Mouse (Mus musculus) hindbrain, embryonic 12.5 days (tissue): ENCODE results near the gene Sept4. TPM values are rescaled to one million over a fixed set of nuclear protein-coding genes. Genes with fewer than 3 reads are reported as not detected.

Source experiments
- ATAC-seq: fragments of 200-750 bp; cut with Nextera tagmentation; 2 replicates; pipeline ENCODE4 v1.8.0; 2017; ENCODE audit warnings: moderate TSS enrichment; ENCODE audit not compliant: low FRiP score
- H3K27ac ChIP-seq: fragments of 300-500 bp; sonication (generic); 2 replicates; pipeline ENCODE4 v1.5.1; 2016; ENCODE audit warnings: mild to moderate bottlenecking
- H3K27me3 ChIP-seq: fragments of 300-500 bp; sonication (generic); 2 replicates; pipeline ENCODE4 v1.6.1; 2016; ENCODE audit warnings: mild to moderate bottlenecking
- H3K36me3 ChIP-seq: fragments of 300-500 bp; sonication (generic); 2 replicates; pipeline ENCODE4 v1.6.1; 2016; ENCODE audit warnings: mild to moderate bottlenecking
- H3K4me1 ChIP-seq: fragments of 300-500 bp; sonication (generic); 2 replicates; pipeline ENCODE4 v1.6.1; 2016
- H3K4me2 ChIP-seq: fragments of 300-500 bp; sonication (generic); replicated peaks from 2 replicates; pipeline ENCODE4 v1.6.1; 2016; ENCODE audit warnings: mild to moderate bottlenecking
- H3K4me3 ChIP-seq: fragments of 300-500 bp; sonication (generic); 2 replicates; pipeline ENCODE4 v1.5.1; 2016; ENCODE audit warnings: mild to moderate bottlenecking
- H3K9ac ChIP-seq: fragments of 300-500 bp; sonication (generic); 2 replicates; pipeline ENCODE4 v1.6.1; 2016; ENCODE audit warnings: mild to moderate bottlenecking, moderate library complexity
- H3K9me3 ChIP-seq: fragments of 300-500 bp; sonication (generic); replicated peaks from 2 replicates; pipeline ENCODE4 v1.6.1; 2016; ENCODE audit warnings: mild to moderate bottlenecking
- whole genome bisulfite sequencing: fragments of 180-500 bp; shearing (Covaris S2); methylation state at CpG from one replicate; pipeline ENCODE4 v1.1.7; 2016; 5-methylcytosine and 5-hydroxymethylcytosine counted together
- polyA plus RNA-seq: library from polyadenylated mRNA; unstranded; fragments of >200 nt; fragmentation: Nextera tagmentation; extraction: Ambion mirVana; gene quantifications from 2 replicates; pipeline ENCODE4 v1.2.1, GENCODE M21; 2016

Sept4 gene
- polyA plus RNA-seq, 1 experiment from 2014 or later, result 13.1 TPM

GRCm38 (mm10) chr11:87615551-87615950 lies 46.8 kb downstream of the Sept4 start:
- H3K9ac ChIP-seq, result no peak overlapping the region
- no peak overlapping the region for H3K27ac ChIP-seq
- no peak overlapping the region for H3K4me2 ChIP-seq
- no peak overlapping the region for H3K4me3 ChIP-seq
- H3K36me3 ChIP-seq, result peaks cover 81% of the 10 kb centered on the region
- no peak for ATAC-seq
- 92% methylated on average over 5 of the region's 5 CpGs for WGBS
- H3K9me3 ChIP-seq, result 0 out of 2 replicates have a peak, but pooled peaks cover 6% of the 10 kb centered on the region
- no peaks in the 10 kb centered on the region for H3K27me3 ChIP-seq
- H3K4me1 ChIP-seq, result no peaks in the 10 kb centered on the region

- 97% methylated on average over 2 of the region's 2 CpGs for WGBS
- ATAC-seq, result no peak
- H3K4me2 ChIP-seq, result no peak overlapping the region
- no peak overlapping the region for H3K27ac ChIP-seq
- no peak overlapping the region for H3K4me3 ChIP-seq
- peaks cover 77% of the 10 kb centered on the region for H3K36me3 ChIP-seq
- no peaks in the 10 kb centered on the region for H3K4me1 ChIP-seq
- H3K27me3 ChIP-seq, result no peaks in the 10 kb centered on the region
- H3K9ac ChIP-seq, result no peak overlapping the region
- H3K9me3 ChIP-seq, result 0 out of 2 replicates have a peak, but pooled peaks cover 6% of the 10 kb centered on the region
Measured at GRCm38 (mm10) chr11:87615952-87616351, 47.2 kb downstream of the Sept4 start.

- no peaks in the 10 kb centered on the region for H3K4me1 ChIP-seq
- 88% methylated on average over 52 of the region's 69 CpGs for WGBS
- no peak within 1 kb of the TSS for H3K4me2 ChIP-seq
- 0 out of 2 replicates have a peak, but pooled peaks cover 6% of the 10 kb centered on the region for H3K9me3 ChIP-seq
- H3K9ac ChIP-seq, result no peak within 1 kb of the TSS
- peaks cover 67% of the 10 kb centered on the region for H3K36me3 ChIP-seq
- no peaks in the 10 kb centered on the region for H3K27me3 ChIP-seq
- no peak within 1 kb of the TSS for H3K27ac ChIP-seq
- no peak for ATAC-seq
- H3K4me3 ChIP-seq, result no peak within 1 kb of the TSS
Measured at GRCm38 (mm10) chr11:87616790-87617474, 48.2 kb downstream of the Sept4 start, which contains the start of gene Hsf5. Gene Hsf5, plus strand, starts transcription at chr11:87617164.

- Histone ChIP-seq H3K27me3 (no peaks in the 10 kb centered on the region), H3K4me2 (no peak overlapping the region), H3K4me3 (no peak overlapping the region), H3K9me3 (0 out of 2 replicates have a peak, but pooled peaks cover 6% of the 10 kb centered on the region), H3K36me3 (peaks cover 61% of the 10 kb centered on the region), H3K9ac (no peak overlapping the region), H3K4me1 (no peaks in the 10 kb centered on the region), H3K27ac (no peak overlapping the region)
- 92% methylated on average over 32 of the region's 32 CpGs for WGBS
- no peak for ATAC-seq
Measured at GRCm38 (mm10) chr11:87617606-87618005, 48.9 kb downstream of the Sept4 start.

- H3K4me3 ChIP-seq, result no peak overlapping the region
- H3K9ac ChIP-seq, result no peak overlapping the region
- no peak overlapping the region for H3K27ac ChIP-seq
- ATAC-seq, result no peak
- H3K36me3 ChIP-seq, result peaks cover 41% of the 10 kb centered on the region
- H3K4me2 ChIP-seq, result no peak overlapping the region
- H3K9me3 ChIP-seq, result no peaks in the 10 kb centered on the region
- no peaks in the 10 kb centered on the region for H3K4me1 ChIP-seq
- WGBS, result 78% methylated on average over 4 of the region's 4 CpGs
- no peaks in the 10 kb centered on the region for H3K27me3 ChIP-seq
Measured at GRCm38 (mm10) chr11:87623160-87623559, 54.5 kb downstream of the Sept4 start.

- H3K36me3 ChIP-seq, result peaks cover 23% of the 10 kb centered on the region; the same call in 1 of the 2 replicates
- H3K4me1 ChIP-seq, result no peaks in the 10 kb centered on the region
- 39% methylated on average over 10 of the region's 10 CpGs for WGBS
- H3K27ac ChIP-seq, result no peak overlapping the region
- no peaks in the 10 kb centered on the region for H3K27me3 ChIP-seq
- H3K9me3 ChIP-seq, result no peaks in the 10 kb centered on the region
- ATAC-seq, result no peak
- no peak overlapping the region for H3K4me3 ChIP-seq
- H3K4me2 ChIP-seq, result no peak overlapping the region
- H3K9ac ChIP-seq, result no peak overlapping the region
Measured at GRCm38 (mm10) chr11:87629859-87630258, 61.2 kb downstream of the Sept4 start.

- Histone ChIP-seq H3K27me3 (no peaks in the 10 kb centered on the region), H3K9ac (peak overlapping the region; percentile 65), H3K4me3 (peak overlapping the region; percentile 37), H3K27ac (no peak overlapping the region), H3K9me3 (no peaks in the 10 kb centered on the region), H3K36me3 (peaks cover 8% of the 10 kb centered on the region; the same call in 1 of the 2 replicates), H3K4me2 (peak overlapping the region; percentile 72), H3K4me1 (peaks cover 9% of the 10 kb centered on the region)
- no peak for ATAC-seq
- WGBS, result 9% methylated on average over 2 of the region's 2 CpGs
Measured at GRCm38 (mm10) chr11:87638793-87639192, 70.1 kb downstream of the Sept4 start.

GRCm38 (mm10) chr11:87639206-87639605 lies 70.5 kb downstream of the Sept4 start:
- H3K36me3 ChIP-seq, result peaks cover 4% of the 10 kb centered on the region; the same call in 1 of the 2 replicates
- peak overlapping the region; percentile 65 for H3K9ac ChIP-seq
- H3K4me3 ChIP-seq, result peak overlapping the region; percentile 37
- no peak overlapping the region for H3K27ac ChIP-seq
- no peak for ATAC-seq
- H3K9me3 ChIP-seq, result no peaks in the 10 kb centered on the region
- H3K4me2 ChIP-seq, result peak overlapping the region; percentile 72
- under 1% methylated on average over 29 of the region's 29 CpGs for WGBS
- peaks cover 9% of the 10 kb centered on the region for H3K4me1 ChIP-seq
- no peaks in the 10 kb centered on the region for H3K27me3 ChIP-seq

Other genes starting within 250 kb of the Sept4 start
- 21.3 and 22.9 TPM in 2 replicates for gene Ppm1e, start 209.9 kb upstream of the Sept4 start, polyA plus RNA-seq
- 8.6 and 10.1 TPM in 2 replicates for gene Rad51c, start 163.9 kb upstream of the Sept4 start, polyA plus RNA-seq
- gene Tex14, start 163.8 kb upstream of the Sept4 start, polyA plus RNA-seq, result 0.10 and 0.38 TPM in 2 replicates
- gene Gm11492, start 2.2 kb upstream of the Sept4 start, polyA plus RNA-seq, result not detected in 2 replicates
- gene Mtmr4, start 23.3 kb downstream of the Sept4 start, polyA plus RNA-seq, result 81.2 and 86.8 TPM in 2 replicates
- gene Hsf5, start 48.3 kb downstream of the Sept4 start, polyA plus RNA-seq, result 0.43 and 0.45 TPM in 2 replicates
- 2.1 and 4.4 TPM in 2 replicates for gene Rnf43, start 93.8 kb downstream of the Sept4 start, polyA plus RNA-seq
- 129 and 141 TPM in 2 replicates for gene Supt4a, start 168.6 kb downstream of the Sept4 start, polyA plus RNA-seq
- 30.5 and 32.7 TPM in 2 replicates for gene Tspoap1, start 191.6 kb downstream of the Sept4 start, polyA plus RNA-seq
- 1.7 and 2.3 TPM in 2 replicates for gene Mpo, start 224.7 kb downstream of the Sept4 start, polyA plus RNA-seq